Mouse (Mus musculus): ENCODE results near the gene Slc5a5. TPM values are rescaled to one million over a fixed set of nuclear protein-coding genes. Genes with fewer than 3 reads are reported as not detected.
A peak's percentile ranks its signal among the peaks of the same experiment; 100 is the strongest.

The Slc5a5 gene
- polyA plus RNA-seq, 1 experiment from 2014 or later, result 0.03 TPM

GRCm38 (mm10) chr8:70851837-70852236 lies 40.7 kb downstream of the Slc5a5 start:
- DNase-seq (no peak), ATAC-seq (ENCODE audit: low read depth) (no peak)
- H3K4me1 ChIP-seq (replicated peaks), result peaks cover 28% of the 10 kb centered on the region
- H3K27me3 ChIP-seq, result peaks cover 69% of the 10 kb centered on the region
- no peak overlapping the region for H3K4me3 ChIP-seq (replicated peaks)
- H3K27ac ChIP-seq, result peak overlapping the region; percentile 29; the same call in 1 of the 2 replicates
- H3K36me3 ChIP-seq, result no peaks in the 10 kb centered on the region
- peak overlapping the region; percentile 41; the same call in 1 of the 2 replicates for H3K9ac ChIP-seq
- 60% methylated on average over 6 of the region's 6 CpGs for WGBS (ENCODE audit: insufficient replicate concordance)
- H3K9me3 ChIP-seq (replicated peaks), result no peaks in the 10 kb centered on the region
- H3K4me2 ChIP-seq, result peak overlapping the region; percentile 10; the same call in 1 of the 2 replicates

DNA sequence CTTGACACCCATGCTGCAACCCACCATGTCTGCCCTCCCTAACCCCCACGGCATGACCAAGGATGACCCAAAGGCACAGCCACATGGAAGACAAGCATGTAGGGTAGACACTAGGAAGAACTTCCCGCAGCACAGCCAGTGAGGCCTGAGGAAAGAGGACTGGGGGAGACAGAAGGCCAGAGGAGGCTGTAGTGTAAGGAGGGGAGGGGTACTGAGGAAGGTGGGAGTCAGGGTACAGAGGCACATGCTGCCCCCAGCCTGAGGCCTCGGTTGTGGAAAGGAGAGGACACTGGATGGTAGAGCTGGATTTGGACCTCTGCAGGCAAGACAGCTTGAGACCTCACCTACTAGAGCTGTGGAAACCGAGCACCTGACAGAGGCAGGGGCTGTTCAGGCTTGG lies 41.6 kb downstream of the Slc5a5 start:
- 70% methylated on average over 4 of the region's 4 CpGs for WGBS (ENCODE audit: insufficient replicate concordance)
- Histone ChIP-seq H3K9me3 (replicated peaks) (no peaks in the 10 kb centered on the region), H3K4me2 (no peak overlapping the region), H3K9ac (no peak overlapping the region), H3K4me1 (replicated peaks) (peaks cover 29% of the 10 kb centered on the region), H3K4me3 (replicated peaks) (no peak overlapping the region), H3K36me3 (no peaks in the 10 kb centered on the region), H3K27me3 (peaks cover 69% of the 10 kb centered on the region), H3K27ac (no peak overlapping the region)
- DNase-seq (no peak), ATAC-seq (ENCODE audit: low read depth) (no peak)

DNA sequence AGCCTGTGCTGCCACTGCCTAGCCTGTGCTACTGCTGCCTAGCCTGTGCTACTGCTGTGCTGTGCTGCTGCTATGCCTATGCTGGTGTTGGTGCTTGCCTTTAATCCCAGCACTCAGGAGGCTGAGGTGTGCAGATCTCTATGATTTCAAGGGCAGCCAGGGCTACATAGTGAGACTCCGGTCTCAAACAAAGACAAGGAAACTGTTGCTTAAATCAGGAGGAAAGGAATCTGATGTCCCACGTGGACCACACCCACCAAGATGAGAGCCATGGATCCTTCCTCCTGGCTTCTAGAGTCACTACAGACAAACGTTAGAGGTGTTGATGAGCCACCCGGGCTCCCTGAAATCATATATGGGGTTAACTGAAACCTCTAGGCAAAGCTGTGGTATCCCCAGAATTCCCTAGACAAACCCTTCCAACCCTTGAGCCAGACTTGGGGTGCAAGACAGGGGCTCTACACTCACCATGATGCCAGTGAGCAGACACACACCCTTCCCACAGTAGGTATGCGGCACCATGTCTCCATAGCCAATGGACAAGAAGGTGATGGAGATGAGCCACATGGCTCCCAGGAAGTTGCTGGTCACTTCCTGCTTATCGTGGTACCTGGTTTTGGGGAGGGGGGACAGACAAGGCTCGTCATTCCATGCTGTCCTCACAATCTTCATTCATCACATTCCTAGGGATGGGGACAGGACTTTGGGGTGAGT lies 42.3 kb downstream of the Slc5a5 start:
- 56% methylated on average over 7 of the region's 7 CpGs for WGBS (ENCODE audit: insufficient replicate concordance)

GRCm38 (mm10) chr8:70849333-70849990 lies 43.1 kb downstream of the Slc5a5 start:
- Histone ChIP-seq H3K9ac (no peak overlapping the region), H3K27me3 (peaks cover 54% of the 10 kb centered on the region), H3K4me2 (no peak overlapping the region), H3K4me1 (replicated peaks) (peaks cover 42% of the 10 kb centered on the region), H3K4me3 (replicated peaks) (no peak overlapping the region), H3K9me3 (replicated peaks) (no peaks in the 10 kb centered on the region), H3K27ac (no peak overlapping the region), H3K36me3 (no peaks in the 10 kb centered on the region)
- 74% methylated on average over 3 of the region's 3 CpGs for WGBS (ENCODE audit: insufficient replicate concordance)
- DNase-seq (no peak), ATAC-seq (ENCODE audit: low read depth) (no peak)

More for the DNA sequence above, 42.3 kb downstream of the Slc5a5 start:
- Histone ChIP-seq H3K4me2 (no peak overlapping the region), H3K4me1 (replicated peaks) (peaks cover 34% of the 10 kb centered on the region), H3K9ac (no peak overlapping the region), H3K27ac (no peak overlapping the region), H3K36me3 (no peaks in the 10 kb centered on the region), H3K27me3 (peaks cover 62% of the 10 kb centered on the region), H3K4me3 (replicated peaks) (no peak overlapping the region), H3K9me3 (replicated peaks) (no peaks in the 10 kb centered on the region)
- DNase-seq, result no peak
- no peak for ATAC-seq (ENCODE audit: low read depth)

- H3K4me2 ChIP-seq, result no peak overlapping the region
- peak overlapping the region; percentile 24; the same call in 1 of the 2 replicates for H3K9ac ChIP-seq
- peaks cover 41% of the 10 kb centered on the region for H3K27me3 ChIP-seq
- peaks cover 62% of the 10 kb centered on the region for H3K4me1 ChIP-seq (replicated peaks)
- no peak overlapping the region for H3K27ac ChIP-seq
- ATAC-seq (ENCODE audit: low read depth) (no peak), DNase-seq (no peak)
- no peak overlapping the region for H3K4me3 ChIP-seq (replicated peaks)
- no peaks in the 10 kb centered on the region for H3K9me3 ChIP-seq (replicated peaks)
- WGBS (ENCODE audit: insufficient replicate concordance), result 47% methylated on average over 15 of the region's 15 CpGs
- H3K36me3 ChIP-seq, result no peaks in the 10 kb centered on the region
Measured at GRCm38 (mm10) chr8:70846371-70847154, 46.0 kb downstream of the Slc5a5 start.

DNA sequence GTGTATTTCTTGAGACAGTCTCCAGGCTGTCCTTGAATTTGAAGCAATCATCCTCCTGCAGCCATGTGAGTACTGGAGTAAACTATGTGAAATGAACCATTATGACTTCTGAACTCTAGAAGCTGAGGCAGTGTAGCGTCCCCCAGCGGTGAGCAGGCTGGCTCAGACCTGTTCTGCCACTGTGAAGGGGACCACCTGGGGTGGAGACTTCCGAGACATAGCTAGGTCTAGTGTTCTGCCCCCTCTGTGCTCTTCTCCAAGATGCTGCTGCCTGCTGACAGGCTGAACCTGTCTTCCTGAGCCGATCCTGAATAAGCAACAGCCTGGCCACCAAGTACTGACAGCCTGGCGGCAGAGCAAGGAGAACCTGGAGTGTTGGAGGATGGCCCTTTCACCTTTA lies 47.4 kb downstream of the Slc5a5 start:
- WGBS (ENCODE audit: insufficient replicate concordance), result 43% methylated on average over 5 of the region's 5 CpGs
- Histone ChIP-seq H3K4me3 (replicated peaks) (no peak overlapping the region), H3K9ac (peak overlapping the region; percentile 42), H3K4me2 (no peak overlapping the region), H3K27ac (peak overlapping the region; percentile 99), H3K27me3 (peaks cover 33% of the 10 kb centered on the region), H3K4me1 (replicated peaks) (peaks cover 63% of the 10 kb centered on the region), H3K36me3 (no peaks in the 10 kb centered on the region), H3K9me3 (replicated peaks) (no peaks in the 10 kb centered on the region)
- DNase-seq, result no peak
- ATAC-seq (ENCODE audit: low read depth), result no peak

DNA sequence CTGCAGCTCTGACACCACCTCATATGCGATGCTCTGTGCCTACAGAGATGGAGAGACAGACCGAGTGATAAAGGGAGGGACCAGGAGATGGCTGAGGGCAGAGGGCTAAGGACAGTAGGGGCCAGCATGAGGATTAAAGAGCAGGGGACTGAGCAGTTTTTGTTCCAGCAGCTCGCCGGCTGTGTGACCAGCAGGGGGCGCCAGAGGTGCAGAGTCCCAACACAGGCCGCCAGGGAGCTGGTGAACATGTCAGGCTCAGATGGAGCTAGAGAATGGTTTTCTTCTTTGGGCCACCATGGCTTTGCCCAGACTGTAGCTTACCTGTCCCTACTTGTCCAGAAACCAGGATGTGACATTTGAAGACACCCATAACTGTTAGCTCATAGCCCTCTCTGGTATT lies 48.0 kb downstream of the Slc5a5 start:
- peaks cover 65% of the 10 kb centered on the region for H3K4me1 ChIP-seq (replicated peaks)
- H3K36me3 ChIP-seq, result no peaks in the 10 kb centered on the region
- H3K9me3 ChIP-seq (replicated peaks), result no peaks in the 10 kb centered on the region
- H3K27me3 ChIP-seq, result peaks cover 28% of the 10 kb centered on the region
- WGBS (ENCODE audit: insufficient replicate concordance), result 3% methylated on average over 6 of the region's 6 CpGs
- H3K4me3 ChIP-seq (replicated peaks), result 0 out of 2 replicates have a peak overlapping the region, but pooled peaks have one; percentile 66
- H3K4me2 ChIP-seq, result peak overlapping the region; percentile 85
- peak; percentile 88 for DNase-seq
- no peak for ATAC-seq (ENCODE audit: low read depth)
- peak overlapping the region; percentile 89 for H3K9ac ChIP-seq
- H3K27ac ChIP-seq, result peak overlapping the region; percentile 99

GRCm38 (mm10) chr8:70843941-70844340 lies 48.6 kb downstream of the Slc5a5 start:
- DNase-seq (no peak), ATAC-seq (ENCODE audit: low read depth) (no peak)
- Histone ChIP-seq H3K9ac (peak overlapping the region; percentile 89), H3K4me3 (replicated peaks) (peak overlapping the region; percentile 66), H3K27ac (peak overlapping the region; percentile 99), H3K4me1 (replicated peaks) (peaks cover 65% of the 10 kb centered on the region), H3K27me3 (peaks cover 23% of the 10 kb centered on the region), H3K4me2 (peak overlapping the region; percentile 85), H3K36me3 (no peaks in the 10 kb centered on the region), H3K9me3 (replicated peaks) (no peaks in the 10 kb centered on the region)
- WGBS (ENCODE audit: insufficient replicate concordance), result 63% methylated on average over 8 of the region's 8 CpGs

DNA sequence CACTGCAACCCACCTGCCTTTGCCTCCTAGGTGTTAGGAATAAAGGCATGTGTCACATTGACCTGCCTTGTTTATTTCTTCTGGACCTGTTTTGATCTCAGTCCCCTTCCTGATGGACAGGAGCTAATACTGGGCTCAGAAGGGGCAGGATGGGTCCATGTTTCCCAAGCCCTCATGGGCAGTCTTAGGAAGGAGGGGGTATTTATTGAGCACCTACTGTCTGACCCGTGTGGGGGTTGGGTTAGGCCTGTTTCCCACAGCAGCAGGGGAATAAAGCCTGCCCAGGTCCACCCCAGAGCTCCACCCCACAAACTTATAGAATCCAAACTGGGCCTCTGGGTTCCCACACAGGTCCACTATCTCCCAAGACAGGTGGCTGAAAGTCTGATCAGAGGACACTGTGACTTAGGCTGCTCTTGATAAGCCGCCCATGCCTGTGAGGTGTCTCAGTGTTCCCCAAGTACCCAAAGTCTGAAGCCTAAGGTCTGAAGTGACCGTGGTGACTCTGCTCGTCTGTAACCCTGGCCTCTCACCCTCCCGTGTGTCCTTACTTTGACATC lies 49.3 kb downstream of the Slc5a5 start:
- peaks cover 17% of the 10 kb centered on the region for H3K27me3 ChIP-seq
- DNase-seq (peak; percentile 84), ATAC-seq (ENCODE audit: low read depth) (peak; percentile 63)
- H3K4me2 ChIP-seq, result peak overlapping the region; percentile 85
- H3K36me3 ChIP-seq, result no peaks in the 10 kb centered on the region
- H3K27ac ChIP-seq, result peak overlapping the region; percentile 99
- H3K4me3 ChIP-seq (replicated peaks), result peak overlapping the region; percentile 66
- 17% methylated on average over 5 of the region's 5 CpGs for WGBS (ENCODE audit: insufficient replicate concordance)
- H3K9me3 ChIP-seq (replicated peaks), result no peaks in the 10 kb centered on the region
- peak overlapping the region; percentile 89 for H3K9ac ChIP-seq
- H3K4me1 ChIP-seq (replicated peaks), result peaks cover 72% of the 10 kb centered on the region

- Histone ChIP-seq H3K27ac (peak overlapping the region; percentile 99), H3K4me3 (replicated peaks) (peak overlapping the region; percentile 66), H3K9me3 (replicated peaks) (no peaks in the 10 kb centered on the region), H3K4me1 (replicated peaks) (peaks cover 80% of the 10 kb centered on the region), H3K36me3 (no peaks in the 10 kb centered on the region), H3K9ac (peak overlapping the region; percentile 89), H3K27me3 (peaks cover 10% of the 10 kb centered on the region), H3K4me2 (peak overlapping the region; percentile 85)
- no peak for ATAC-seq (ENCODE audit: low read depth)
- WGBS (ENCODE audit: insufficient replicate concordance), result 73% methylated on average over 25 of the region's 25 CpGs
- DNase-seq, result no peak
Measured at GRCm38 (mm10) chr8:70842484-70842883, 50.1 kb downstream of the Slc5a5 start.

Data from liver, embryonic 13.5 days (tissue).